Mouse (Mus musculus) liver, postnatal 0 days (tissue): ENCODE data around the gene Dnm2. TPM values are rescaled to one million over a fixed set of nuclear protein-coding genes. Genes with fewer than 3 reads are reported as not detected.
"Not testable (repeated sequence)": the region's sequence is repeated elsewhere in the genome, so short reads cannot be mapped to it uniquely, and the experiment has no call there.

Source experiments
- ATAC-seq: fragments of 200-750 bp; cut with Nextera tagmentation; 2 replicates; pipeline ENCODE4 v1.8.0; 2017; ENCODE audit warnings: mild to moderate bottlenecking, moderate library complexity
- DNase-seq: peaks from one replicate; pipeline ENCODE4 v3.0.0-alpha.2; 2016
- H3K27ac ChIP-seq: fragments of 300-500 bp; sonication (generic); 2 replicates; pipeline ENCODE4 v1.5.1; 2014; ENCODE audit warnings: antibody characterized with exemption, moderate library complexity, mild to moderate bottlenecking, low read depth
- H3K27me3 ChIP-seq: fragments of 300-500 bp; sonication (generic); 2 replicates; pipeline ENCODE4 v1.6.1; 2014; ENCODE audit warnings: low read length, control low read depth, mixed read lengths; ENCODE audit not compliant: insufficient read depth
- H3K36me3 ChIP-seq: fragments of 300-500 bp; sonication (generic); replicated peaks from 2 replicates; pipeline ENCODE4 v1.6.1; 2014; ENCODE audit warnings: mild to moderate bottlenecking, control low read depth, low read length, moderate library complexity, mixed read lengths; ENCODE audit not compliant: insufficient read depth
- H3K4me1 ChIP-seq: fragments of 300-500 bp; sonication (generic); 2 replicates; pipeline ENCODE4 v1.6.1; 2014; ENCODE audit warnings: antibody characterized with exemption, mild to moderate bottlenecking, control low read depth; ENCODE audit not compliant: insufficient read depth
- H3K4me2 ChIP-seq: fragments of 300-500 bp; sonication (generic); 2 replicates; pipeline ENCODE4 v1.6.1; 2014; ENCODE audit warnings: low read depth, mild to moderate bottlenecking, low read length, moderate library complexity, mixed read lengths
- H3K4me3 ChIP-seq: fragments of 300-500 bp; sonication (generic); 2 replicates; pipeline ENCODE4 v1.5.1; 2014; ENCODE audit warnings: low read depth, low read length
- H3K9ac ChIP-seq: fragments of 300-500 bp; sonication (generic); replicated peaks from 2 replicates; pipeline ENCODE4 v1.6.1; 2014; ENCODE audit warnings: mild to moderate bottlenecking, moderate library complexity
- H3K9me3 ChIP-seq: fragments of 300-500 bp; sonication (generic); 2 replicates; pipeline ENCODE4 v1.6.1; 2016; ENCODE audit warnings: mild to moderate bottlenecking, control low read depth, low read length, mixed read lengths
- CTCF ChIP-seq: sonication (generic); IDR thresholded peaks from 2 replicates; pipeline ENCODE4 v1.5.1; 2016; ENCODE audit warnings: antibody characterized with exemption, low read depth
- EP300 ChIP-seq: IDR thresholded peaks from 2 replicates; pipeline ENCODE4 v1.6.1; 2016; ENCODE audit warnings: antibody characterized with exemption, low read depth, mild to moderate bottlenecking
- WGBS: fragments of 180-500 bp; shearing (Covaris S2); extraction: QIAGEN DNeasy Blood & Tissue Kit; methylation state at CpG from one replicate; pipeline ENCODE4 v1.1.7; 2014; ENCODE audit not compliant: insufficient replicate concordance; 5-methylcytosine and 5-hydroxymethylcytosine counted together
- polyA plus RNA-seq: library from polyadenylated mRNA; unstranded; fragments of >200 nt; fragmentation: Nextera tagmentation; extraction: Ambion mirVana; gene quantifications from 2 replicates; pipeline ENCODE4 v1.2.1, GENCODE M21; 2015

Gene Dnm2
- polyA plus RNA-seq, 1 experiment from 2014 or later, result 35.2 TPM

DNA sequence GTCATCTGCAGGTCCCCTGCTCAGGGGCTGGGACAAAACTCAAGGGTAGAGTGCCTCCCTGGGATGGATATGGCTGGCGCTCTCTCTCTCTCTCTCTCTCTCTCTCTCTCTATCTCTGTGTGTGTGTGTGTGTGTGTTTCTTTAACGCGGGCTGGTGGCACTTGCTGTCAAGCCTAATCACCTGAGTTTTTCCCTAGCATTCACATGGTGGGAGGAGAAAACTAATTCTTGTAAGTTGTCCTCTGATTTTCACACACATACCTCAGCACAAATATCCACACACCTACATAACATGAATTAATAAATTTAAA is 101.9 kb downstream of the Dnm2 start:
- no peak for ATAC-seq
- WGBS, result 61% methylated on average over 3 of the region's 3 CpGs
- Histone ChIP-seq H3K4me3 (peak overlapping the region; percentile 48), H3K9ac (peak overlapping the region; percentile 53), H3K9me3 (no peaks in the 10 kb centered on the region), H3K36me3 (peaks cover 2% of the 10 kb centered on the region; the same call in 1 of the 2 replicates), H3K4me2 (peak overlapping the region; percentile 45), H3K27ac (peak overlapping the region; percentile 91), H3K27me3 (no peaks in the 10 kb centered on the region), H3K4me1 (peaks cover 11% of the 10 kb centered on the region; the same call in 1 of the 2 replicates)
- no peak for TF ChIP-seq CTCF
- TF ChIP-seq EP300, result no peak
- DNase-seq, result no peak

DNA sequence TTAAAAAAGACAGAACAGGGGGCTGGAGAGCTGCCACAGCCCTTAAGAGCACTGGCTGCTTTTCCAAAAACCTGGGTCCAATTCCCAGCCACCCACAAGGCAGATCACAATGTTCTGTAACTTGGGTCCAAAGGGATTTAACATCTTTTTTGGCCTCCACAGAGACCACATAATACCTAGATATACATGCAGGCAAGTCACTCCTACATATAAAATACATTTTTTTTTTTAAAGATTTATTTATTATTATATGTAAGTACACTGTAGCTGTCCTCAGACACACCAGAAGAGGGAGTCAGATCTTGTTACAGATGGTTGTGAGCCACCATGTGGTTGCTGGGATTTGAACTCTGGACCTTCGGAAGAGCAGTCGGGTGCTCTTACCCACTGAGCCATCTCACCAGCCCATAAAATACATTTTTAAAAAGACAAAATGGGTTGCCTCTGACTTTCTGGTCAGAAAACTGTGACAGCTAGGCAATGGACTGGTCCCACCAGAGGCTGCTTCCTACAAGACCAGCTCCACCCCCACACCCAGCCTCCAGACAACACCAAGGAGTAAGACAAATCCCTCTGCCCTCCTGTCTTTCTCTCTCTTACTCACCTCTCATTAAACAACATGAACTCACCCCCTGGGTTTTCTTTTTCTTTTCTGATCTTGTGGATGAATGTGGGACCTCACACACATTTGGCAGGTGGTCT is 102.5 kb downstream of the Dnm2 start:
- DNase-seq (no peak), ATAC-seq (no peak)
- Histone ChIP-seq H3K4me2 (peak overlapping the region; percentile 50), H3K9ac (no peak overlapping the region), H3K9me3 (no peaks in the 10 kb centered on the region), H3K27ac (peak overlapping the region; percentile 17; the same call in 1 of the 2 replicates), H3K4me1 (peaks cover 11% of the 10 kb centered on the region; the same call in 1 of the 2 replicates), H3K36me3 (peaks cover 2% of the 10 kb centered on the region; the same call in 1 of the 2 replicates), H3K4me3 (peak overlapping the region; percentile 48), H3K27me3 (no peaks in the 10 kb centered on the region)
- TF ChIP-seq EP300, result no peak
- TF ChIP-seq CTCF, result no peak
- WGBS, result 82% methylated on average over 2 of the region's 2 CpGs

DNA sequence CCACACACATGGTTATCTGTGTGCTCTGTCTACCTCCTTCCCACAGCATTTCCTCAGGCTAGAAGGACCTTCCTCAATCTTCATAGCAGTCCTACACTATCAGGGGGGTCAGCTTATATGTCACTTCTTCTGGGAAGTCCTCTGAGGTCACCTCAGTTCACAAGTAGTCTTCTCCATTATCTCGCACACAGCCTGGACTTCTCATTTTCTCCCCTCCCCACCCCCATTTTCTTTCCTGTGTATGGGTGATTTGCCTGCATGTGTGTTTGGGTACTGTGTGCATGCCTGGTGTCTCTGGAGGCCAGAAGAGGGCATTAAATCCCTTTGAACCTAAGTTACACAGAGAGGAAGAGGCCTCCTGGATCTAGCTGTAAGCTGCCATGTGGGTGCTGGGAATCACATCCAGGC is 103.2 kb downstream of the Dnm2 start:
- no peak overlapping the region for H3K4me3 ChIP-seq
- WGBS, result 32% methylated on average over 1 of the region's 1 CpGs
- ATAC-seq (peak; percentile 49), DNase-seq (no peak)
- TF ChIP-seq CTCF (peak; percentile 14; the same call in 1 of the 2 replicates), EP300 (no peak)
- H3K27ac ChIP-seq, result no peak overlapping the region
- H3K9me3 ChIP-seq, result no peaks in the 10 kb centered on the region
- H3K27me3 ChIP-seq, result no peaks in the 10 kb centered on the region
- peak overlapping the region; percentile 50 for H3K4me2 ChIP-seq
- H3K36me3 ChIP-seq, result peaks cover 2% of the 10 kb centered on the region; the same call in 1 of the 2 replicates
- no peak overlapping the region for H3K9ac ChIP-seq
- H3K4me1 ChIP-seq, result peaks cover 11% of the 10 kb centered on the region; the same call in 1 of the 2 replicates

DNA sequence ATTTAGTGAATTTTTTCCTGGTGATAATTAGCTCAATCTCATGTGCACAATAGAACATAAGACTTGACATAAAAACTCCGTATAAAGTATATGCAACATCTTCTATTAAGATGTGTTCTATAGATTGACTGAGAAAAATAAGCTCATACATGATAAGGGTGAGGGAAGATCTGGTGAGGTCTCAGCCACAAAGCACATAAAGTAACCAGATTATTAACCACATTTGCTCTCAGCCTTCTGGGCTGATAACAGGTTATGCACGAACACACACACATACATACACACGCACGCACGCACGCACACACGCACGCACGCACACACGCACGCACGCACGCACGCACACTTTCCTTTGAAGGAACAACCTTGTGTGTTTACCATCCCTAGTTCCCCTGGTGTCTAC is 111.8 kb downstream of the Dnm2 start:
- DNase-seq (no peak), ATAC-seq (peak; percentile 22; the same call in 1 of the 2 replicates)
- TF ChIP-seq CTCF, result no peak
- Histone ChIP-seq H3K4me1 (peaks cover 6% of the 10 kb centered on the region), H3K27me3 (no peaks in the 10 kb centered on the region), H3K9me3 (no peaks in the 10 kb centered on the region), H3K4me3 (no peak overlapping the region), H3K9ac (no peak overlapping the region), H3K27ac (no peak overlapping the region), H3K4me2 (no peak overlapping the region), H3K36me3 (no peaks in the 10 kb centered on the region; the same call in 1 of the 2 replicates)
- WGBS, result 78% methylated on average over 14 of the region's 14 CpGs

DNA sequence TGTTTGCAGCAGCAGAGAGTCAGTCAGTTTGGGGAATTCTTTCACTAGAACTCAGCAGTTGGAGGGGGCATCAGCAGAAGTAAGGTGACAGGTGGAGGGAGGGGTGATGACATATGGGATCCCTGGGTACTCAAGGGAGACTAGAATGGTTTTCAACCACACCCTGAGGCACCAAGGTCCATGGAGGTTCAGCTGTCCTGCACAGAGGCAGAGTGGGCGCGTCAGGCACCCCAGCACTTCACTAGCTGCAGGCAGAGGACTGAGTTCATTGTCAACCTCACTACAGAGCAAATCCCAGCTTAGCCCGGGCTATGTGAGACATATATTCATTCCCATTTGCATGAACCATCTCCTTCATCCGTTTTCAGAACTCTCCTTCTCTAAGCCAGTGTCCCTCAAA is 112.3 kb downstream of the Dnm2 start:
- Histone ChIP-seq H3K9me3 (no peaks in the 10 kb centered on the region), H3K4me3 (no peak overlapping the region), H3K4me1 (peaks cover 6% of the 10 kb centered on the region), H3K9ac (0 out of 2 replicates have a peak overlapping the region, but pooled peaks have one; percentile 11), H3K27me3 (no peaks in the 10 kb centered on the region), H3K27ac (no peak overlapping the region), H3K36me3 (no peaks in the 10 kb centered on the region; the same call in 1 of the 2 replicates), H3K4me2 (no peak overlapping the region)
- ATAC-seq (no peak), DNase-seq (no peak)
- 64% methylated on average over 4 of the region's 4 CpGs for WGBS
- TF ChIP-seq EP300 (no peak), CTCF (no peak)

DNA sequence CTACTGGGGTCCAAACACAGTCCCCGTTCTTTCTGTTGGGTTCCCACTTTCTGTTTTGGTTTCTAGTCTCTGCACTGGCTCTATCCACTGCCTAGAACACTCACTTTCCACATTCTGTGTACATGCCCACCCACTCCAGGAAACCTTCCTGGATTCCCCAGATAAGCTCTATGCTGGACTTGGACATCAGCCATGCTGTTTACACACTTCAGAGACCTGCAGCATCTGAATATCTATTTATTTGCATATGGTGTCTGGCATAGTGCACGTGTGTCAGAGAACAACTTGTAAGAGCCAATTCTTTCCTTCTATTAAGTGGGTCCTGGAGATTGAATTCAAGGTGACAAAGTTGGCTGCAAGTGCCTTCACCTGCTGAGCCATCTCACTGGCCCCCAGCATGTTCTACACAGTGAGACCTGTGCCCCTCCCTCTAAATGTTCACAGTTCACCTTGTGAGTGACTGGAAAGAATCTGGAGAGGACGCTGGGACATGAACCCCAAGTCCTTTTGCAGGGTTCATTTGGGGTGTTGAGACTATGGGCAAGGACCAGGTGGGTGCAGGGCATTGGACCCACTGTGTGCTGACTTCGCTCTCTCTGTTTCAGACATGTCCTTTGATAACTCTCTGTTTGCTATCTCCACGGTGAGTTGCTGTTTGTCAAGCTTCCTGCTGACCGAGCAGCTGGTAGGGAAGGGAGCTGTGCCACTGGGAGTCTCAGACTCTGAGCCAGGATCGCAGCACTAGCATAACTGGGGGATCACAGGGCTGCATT is 115.5 kb downstream of the Dnm2 start:
- Histone ChIP-seq H3K4me2 (peak overlapping the region; percentile 27; the same call in 1 of the 2 replicates), H3K9me3 (no peaks in the 10 kb centered on the region), H3K4me3 (no peak overlapping the region), H3K9ac (no peak overlapping the region), H3K36me3 (no peaks in the 10 kb centered on the region; the same call in 1 of the 2 replicates), H3K27me3 (no peaks in the 10 kb centered on the region), H3K27ac (no peak overlapping the region), H3K4me1 (peaks cover 8% of the 10 kb centered on the region)
- DNase-seq (peak; percentile 16), ATAC-seq (peak; percentile 51; the same call in 1 of the 2 replicates)
- WGBS, result 47% methylated on average over 7 of the region's 7 CpGs
- TF ChIP-seq EP300 (no peak), CTCF (no peak)

DNA sequence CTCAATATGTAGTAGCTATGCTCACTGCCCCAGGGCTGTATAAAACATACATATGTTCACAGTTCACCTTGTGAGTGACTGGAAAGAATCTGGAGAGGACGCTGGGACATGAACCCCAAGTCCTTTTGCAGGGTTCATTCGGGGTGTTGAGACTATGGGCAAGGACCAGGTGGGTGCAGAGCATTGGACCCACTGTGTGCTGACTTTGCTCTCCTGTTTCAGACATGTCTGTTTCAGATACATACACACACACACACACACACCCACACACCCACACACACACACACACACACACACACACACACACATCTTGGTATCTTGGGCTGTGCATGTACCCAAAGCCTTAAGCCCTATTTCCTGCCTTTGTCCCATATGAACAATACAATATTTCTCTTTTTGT is 117.3 kb downstream of the Dnm2 start:
- not testable (repeated sequence) for H3K27me3 ChIP-seq, H3K9ac ChIP-seq, H3K27ac ChIP-seq, ATAC-seq, H3K4me2 ChIP-seq, H3K4me3 ChIP-seq, H3K9me3 ChIP-seq, H3K36me3 ChIP-seq, DNase-seq
- H3K4me1 ChIP-seq, result peaks cover 15% of the 10 kb centered on the region
- 87% methylated on average over 2 of the region's 2 CpGs for WGBS
